Mouse (Mus musculus): ENCODE measurements at regions not wholly inside any gene's neighbourhood (a gene's known extent, or its start where the extent isn't known, plus 50 kb on each side); places are given as distances from the start of the nearest gene placed in this dataset.

GRCm38 (mm10) chrX:12466312-12466711 lies 121.3 kb upstream of the Atp6ap2 start:
- TF ChIP-seq CTCF (IDR thresholded peaks at IDR 0.05; ENCODE audit: insufficient read depth, low read depth, low read length) (no peak), POLR2A (IDR thresholded peaks at IDR 0.05; ENCODE audit: insufficient read depth, low read depth, low read length) (no peak)

Measured in olfactory bulb, adult 2 months (tissue).